Mouse (Mus musculus) C2C12 (cell line): ENCODE data around the gene Cecr2. TPM values are rescaled to one million over a fixed set of nuclear protein-coding genes. Genes with fewer than 3 reads are reported as not detected.

Source experiments
- H3K27me3 ChIP-seq: one replicate; pipeline ENCODE4 v1.6.1; 2011; ENCODE audit not compliant: control insufficient read depth, insufficient read depth, insufficient read length
- H3K36me3 ChIP-seq: one replicate; pipeline ENCODE4 v1.6.1; 2011; ENCODE audit not compliant: control insufficient read depth, insufficient read depth
- H3K4me3 ChIP-seq: one replicate; pipeline ENCODE4 v1.5.1; 2011; ENCODE audit warnings: mild to moderate bottlenecking, control low read depth; ENCODE audit not compliant: poor library complexity, insufficient read depth, severe bottlenecking
- H3K79me2 ChIP-seq: one replicate; pipeline ENCODE4 v1.6.1; 2011; ENCODE audit not compliant: control insufficient read depth, insufficient read depth
- H3K79me3 ChIP-seq: one replicate; pipeline ENCODE4 v1.6.1; 2011; ENCODE audit warnings: low read depth, control low read depth
- H3ac ChIP-seq: one replicate; pipeline ENCODE3; 2011; ENCODE audit warnings: low read depth; ENCODE audit not compliant: control insufficient read depth, insufficient read length
- CEBPB ChIP-seq: IDR thresholded peaks from one replicate; pipeline ENCODE4 v1.6.1; 2011; ENCODE audit warnings: low read depth, mild to moderate bottlenecking, control low read depth, moderate library complexity
- CTCF ChIP-seq: IDR thresholded peaks from one replicate; pipeline ENCODE4 v1.5.1; 2011; ENCODE audit not compliant: control insufficient read depth, insufficient read depth, insufficient read length
- FOSL1 ChIP-seq: IDR thresholded peaks from one replicate; pipeline ENCODE4 v1.8.0; 2011; ENCODE audit warnings: mild to moderate bottlenecking, low read length; ENCODE audit not compliant: poor library complexity, insufficient read depth, severe bottlenecking
- MAX ChIP-seq: IDR thresholded peaks from one replicate; pipeline ENCODE4 v1.6.1; 2011; ENCODE audit warnings: mild to moderate bottlenecking, control low read depth
- MYOD1 ChIP-seq: IDR thresholded peaks from one replicate; pipeline ENCODE4 v1.6.1; 2011; ENCODE audit warnings: low read depth; ENCODE audit not compliant: control insufficient read depth, insufficient read length
- MYOG ChIP-seq: IDR thresholded peaks from one replicate; pipeline ENCODE4 v1.6.1; 2011; ENCODE audit not compliant: control insufficient read depth, insufficient read length; ENCODE audit errors: extremely low read depth
- USF1 ChIP-seq: IDR thresholded peaks from one replicate; pipeline ENCODE4 v1.6.1; 2011; ENCODE audit warnings: low read depth, mild to moderate bottlenecking, control low read depth, moderate library complexity
- polyA plus RNA-seq: library from polyadenylated mRNA; unstranded; fragments of >200 nt; fragmentation: generic; extraction: Trizol; gene quantifications from one replicate; pipeline ENCODE4 v1.2.1, GENCODE M21; 2012; ENCODE audit warnings: missing spikeins

The Cecr2 gene
- polyA plus RNA-seq, 1 experiment, result 0.01 TPM

GRCm38 (mm10) chr6:120708759-120709158 lies 42.6 kb downstream of the Cecr2 start:
- no peak overlapping the region for H3K4me3 ChIP-seq
- TF ChIP-seq USF1 (no peak), CTCF (no peak), FOSL1 (no peak), MAX (no peak), MYOD1 (no peak), CEBPB (no peak), MYOG (no peak)
- no peaks in the 10 kb centered on the region for H3K79me2 ChIP-seq
- peaks cover 14% of the 10 kb centered on the region for H3K27me3 ChIP-seq
- no peaks in the 10 kb centered on the region for H3K36me3 ChIP-seq
- H3ac ChIP-seq, result no peak overlapping the region
- no peaks in the 10 kb centered on the region for H3K79me3 ChIP-seq

GRCm38 (mm10) chr6:120714806-120715205 lies 48.6 kb downstream of the Cecr2 start:
- no peak overlapping the region for H3ac ChIP-seq
- no peaks in the 10 kb centered on the region for H3K79me2 ChIP-seq
- TF ChIP-seq USF1 (no peak), FOSL1 (no peak), CEBPB (no peak), MYOG (no peak), MAX (no peak), MYOD1 (no peak)
- H3K79me3 ChIP-seq, result no peaks in the 10 kb centered on the region
- H3K27me3 ChIP-seq, result peaks cover 13% of the 10 kb centered on the region
- H3K4me3 ChIP-seq, result no peak overlapping the region
- H3K36me3 ChIP-seq, result no peaks in the 10 kb centered on the region

DNA sequence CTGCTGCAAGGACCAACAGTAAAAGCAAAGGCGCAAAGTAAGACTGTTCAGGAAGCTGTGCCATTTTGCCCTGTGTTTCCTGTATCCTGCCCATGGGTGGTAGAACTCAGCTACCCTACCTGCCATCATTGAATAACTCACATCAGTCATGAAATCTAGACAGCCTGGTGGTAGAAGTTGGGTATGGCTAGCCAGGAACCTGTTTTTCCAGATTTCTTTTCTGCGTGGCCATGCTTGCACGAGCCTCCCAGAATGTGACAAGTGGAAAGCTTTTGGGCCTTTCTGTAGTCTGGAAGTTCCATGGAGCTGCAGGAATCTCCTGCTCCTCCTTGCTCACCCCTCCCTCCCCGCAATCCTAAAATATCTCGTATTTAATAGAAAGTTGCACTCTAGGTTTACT lies 49.1 kb downstream of the Cecr2 start:
- no peak overlapping the region for H3ac ChIP-seq
- H3K79me3 ChIP-seq, result no peaks in the 10 kb centered on the region
- H3K27me3 ChIP-seq, result peaks cover 12% of the 10 kb centered on the region
- no peak overlapping the region for H3K4me3 ChIP-seq
- H3K36me3 ChIP-seq, result no peaks in the 10 kb centered on the region
- no peak for TF ChIP-seq FOSL1
- no peaks in the 10 kb centered on the region for H3K79me2 ChIP-seq

- no peaks in the 10 kb centered on the region for H3K79me2 ChIP-seq
- H3ac ChIP-seq, result no peak overlapping the region
- H3K4me3 ChIP-seq, result no peak overlapping the region
- no peaks in the 10 kb centered on the region for H3K79me3 ChIP-seq
- H3K36me3 ChIP-seq, result no peaks in the 10 kb centered on the region
- peaks cover 18% of the 10 kb centered on the region for H3K27me3 ChIP-seq
- TF ChIP-seq MAX (no peak), FOSL1 (no peak), MYOG (no peak), USF1 (no peak), CTCF (no peak), CEBPB (no peak), MYOD1 (no peak)
These were observed 49.7 kb downstream of the Cecr2 start for GRCm38 (mm10) chr6:120715851-120716250.

DNA sequence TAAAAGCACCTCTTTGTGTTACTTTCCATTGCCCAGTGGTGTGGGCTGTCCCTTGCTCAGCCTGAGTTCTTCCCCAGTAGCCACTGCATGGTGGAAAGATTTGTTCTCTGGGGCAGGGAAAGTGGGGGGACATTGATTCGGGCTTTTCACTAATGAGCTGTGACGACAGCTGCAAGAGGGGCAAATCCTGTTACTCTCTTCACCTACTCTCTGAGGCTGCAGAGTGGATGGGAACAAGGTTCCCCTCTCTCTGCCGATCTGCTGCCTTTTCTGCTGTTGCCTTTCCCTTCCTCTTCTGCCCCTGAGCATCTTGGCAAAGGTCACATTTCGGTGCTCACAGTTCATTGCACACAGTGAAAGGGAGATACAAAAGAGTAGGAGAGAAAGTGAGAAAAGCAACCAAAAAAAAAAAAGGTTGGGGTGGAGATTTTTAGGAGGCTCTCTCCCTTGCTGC lies 50.4 kb downstream of the Cecr2 start:
- H3ac ChIP-seq, result no peak overlapping the region
- no peak overlapping the region for H3K4me3 ChIP-seq
- TF ChIP-seq FOSL1, result no peak
- TF ChIP-seq MYOG, result no peak
- TF ChIP-seq USF1, result no peak
- no peak for TF ChIP-seq MAX
- no peak for TF ChIP-seq MYOD1
- no peak for TF ChIP-seq CEBPB
- no peaks in the 10 kb centered on the region for H3K36me3 ChIP-seq
- no peaks in the 10 kb centered on the region for H3K79me3 ChIP-seq
- no peaks in the 10 kb centered on the region for H3K79me2 ChIP-seq
- H3K27me3 ChIP-seq, result peaks cover 18% of the 10 kb centered on the region

GRCm38 (mm10) chr6:120725986-120726385 lies 59.8 kb downstream of the Cecr2 start:
- no peak for TF ChIP-seq CTCF
- TF ChIP-seq MAX, result no peak
- TF ChIP-seq FOSL1, result no peak
- no peak for TF ChIP-seq USF1
- no peak for TF ChIP-seq MYOD1
- TF ChIP-seq MYOG, result no peak
- H3K4me3 ChIP-seq, result no peak overlapping the region
- no peak overlapping the region for H3ac ChIP-seq
- peaks cover 12% of the 10 kb centered on the region for H3K27me3 ChIP-seq
- H3K79me3 ChIP-seq, result no peaks in the 10 kb centered on the region
- no peaks in the 10 kb centered on the region for H3K79me2 ChIP-seq
- no peaks in the 10 kb centered on the region for H3K36me3 ChIP-seq

DNA sequence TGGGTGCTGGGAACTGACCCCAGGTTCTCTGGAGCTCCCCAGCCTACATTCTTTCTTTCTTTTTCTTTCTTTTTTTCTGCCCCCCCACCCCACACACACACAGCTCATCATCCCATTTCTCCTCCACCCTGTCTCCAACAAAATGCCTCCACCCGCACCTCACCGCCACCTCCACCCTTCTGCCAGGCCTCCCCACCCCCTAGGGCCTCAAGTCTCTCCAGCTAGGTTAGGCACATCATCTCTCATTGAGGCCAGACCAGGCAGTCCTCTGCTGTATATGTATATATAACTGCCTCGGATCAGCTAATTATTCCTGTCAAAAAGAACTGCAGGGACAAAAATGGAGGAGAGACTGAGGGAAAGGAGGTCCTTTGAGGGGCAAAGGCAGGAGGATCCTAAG lies 69.8 kb downstream of the Cecr2 start:
- Histone ChIP-seq H3ac (no peak overlapping the region), H3K79me2 (no peaks in the 10 kb centered on the region), H3K36me3 (no peaks in the 10 kb centered on the region), H3K79me3 (no peaks in the 10 kb centered on the region), H3K27me3 (peaks cover 8% of the 10 kb centered on the region), H3K4me3 (no peak overlapping the region)
- no peak for TF ChIP-seq CEBPB
- TF ChIP-seq FOSL1, result no peak
- TF ChIP-seq MYOD1, result no peak
- TF ChIP-seq MYOG, result no peak
- no peak for TF ChIP-seq MAX
- TF ChIP-seq USF1, result no peak
- no peak for TF ChIP-seq CTCF
